ENCODE assay signal across 8 mouse cellular contexts in genomic region chr8:66860023-66860422, GRCm38 (mm10). TPM values are rescaled to one million over a fixed set of nuclear protein-coding genes. Genes with fewer than 3 reads are reported as not detected.
A peak's percentile ranks its signal among the peaks of the same experiment; 100 is the strongest.
DNase-seq lines count a peak whose midpoint lies in the region; ATAC-seq and TF ChIP-seq lines count a peak whose summit lies in the region.

Gene Naf1, plus strand, starts transcription at chr8:66860217.

- peaks cover 14% of the 10 kb centered on the region for H3K4me1 ChIP-seq in embryonic facial prominence, embryonic 13.5 days
- H3K4me1 ChIP-seq in kidney, adult 2 months (ENCODE audit: control insufficient read depth, insufficient read depth, low read length): peaks cover 17% of the 10 kb centered on the region
- peaks cover 10% of the 10 kb centered on the region for H3K4me1 ChIP-seq in limb, embryonic 12.5 days (replicated peaks)
- H3K4me1 ChIP-seq in midbrain, embryonic 15.5 days: peaks cover 21% of the 10 kb centered on the region
- H3K4me1 ChIP-seq in spleen, adult 2 months (ENCODE audit: control insufficient read depth, insufficient read depth, insufficient read length): peaks cover 4% of the 10 kb centered on the region; the same call in 1 of the 2 replicates

- under 1% methylated on average over 37 of the region's 37 CpGs for WGBS in embryonic facial prominence, embryonic 13.5 days
- under 1% methylated on average over 37 of the region's 37 CpGs for WGBS in kidney, adult 2 months
- under 1% methylated on average over 37 of the region's 37 CpGs for WGBS in limb, embryonic 12.5 days
- WGBS in midbrain, embryonic 15.5 days: under 1% methylated on average over 37 of the region's 37 CpGs
- WGBS in spleen, adult 2 months: 1% methylated on average over 37 of the region's 37 CpGs

- TF ChIP-seq CTCF in kidney, adult 2 months (conservative IDR thresholded peaks at IDR 0.05; ENCODE audit: insufficient read depth, insufficient read length, low read depth, low read length): no peak
- no peak for TF ChIP-seq CTCF in spleen, adult 2 months (IDR thresholded peaks at IDR 0.05; ENCODE audit: extremely low read depth, insufficient read depth, insufficient read length, insufficient replicate concordance)

- no peaks in the 10 kb centered on the region for H3K27me3 ChIP-seq in embryonic facial prominence, embryonic 13.5 days
- no peaks in the 10 kb centered on the region for H3K27me3 ChIP-seq in kidney, adult 2 months (replicated peaks; ENCODE audit: control insufficient read depth, insufficient read depth, low read length)
- no peaks in the 10 kb centered on the region for H3K27me3 ChIP-seq in limb, embryonic 12.5 days
- no peaks in the 10 kb centered on the region for H3K27me3 ChIP-seq in midbrain, embryonic 15.5 days (replicated peaks)
- no peaks in the 10 kb centered on the region for H3K27me3 ChIP-seq in spleen, adult 2 months (ENCODE audit: control insufficient read depth, insufficient read depth, low read length)

- DNase-seq in 3134 (ENCODE audit: extremely low read depth, insufficient read length, low spot score): peak; percentile 91
- peak; percentile 95 for DNase-seq in adrenal gland, postnatal 36 days
- DNase-seq in heart, adult 18-20 months: peak; percentile 95 to 96
- peak; percentile 97 for DNase-seq in kidney, adult 2 months
- peak; percentile 80 to 89 for DNase-seq in spleen, adult 2 months (ENCODE audit: low read depth in 1 of 2, low spot score in 2 of 2)

- no peak for TF ChIP-seq POLR2A in kidney, adult 2 months (IDR thresholded peaks at IDR 0.05; ENCODE audit: low read depth, low read length)
- no peak for TF ChIP-seq POLR2A in spleen, adult 2 months (IDR thresholded peaks at IDR 0.05; ENCODE audit: low read depth, low read length)

- H3K36me3 ChIP-seq in embryonic facial prominence, embryonic 13.5 days: peaks cover 10% of the 10 kb centered on the region; the same call in 1 of the 2 replicates
- no peaks in the 10 kb centered on the region for H3K36me3 ChIP-seq in kidney, adult 2 months (ENCODE audit: control insufficient read depth, insufficient read depth, low read length)
- H3K36me3 ChIP-seq in limb, embryonic 12.5 days: 0 out of 2 replicates have a peak, but pooled peaks cover 6% of the 10 kb centered on the region
- H3K36me3 ChIP-seq in midbrain, embryonic 15.5 days (replicated peaks): no peaks in the 10 kb centered on the region
- H3K36me3 ChIP-seq in spleen, adult 2 months (ENCODE audit: control insufficient read depth, insufficient read depth, low read length): no peaks in the 10 kb centered on the region

- H3K4me2 ChIP-seq in embryonic facial prominence, embryonic 13.5 days: peak within 1 kb of the TSS; percentile 83
- H3K4me2 ChIP-seq in limb, embryonic 12.5 days: peak within 1 kb of the TSS; percentile 75
- H3K4me2 ChIP-seq in midbrain, embryonic 15.5 days: peak within 1 kb of the TSS; percentile 90

- H3K4me3 ChIP-seq in embryonic facial prominence, embryonic 13.5 days: peak within 1 kb of the TSS; percentile 82
- H3K4me3 ChIP-seq in kidney, adult 2 months (ENCODE audit: insufficient read depth, low read depth, low read length): peak within 1 kb of the TSS; percentile 85
- H3K4me3 ChIP-seq in limb, embryonic 12.5 days (replicated peaks): peak within 1 kb of the TSS; percentile 81
- H3K4me3 ChIP-seq in midbrain, embryonic 15.5 days: peak within 1 kb of the TSS; percentile 70
- H3K4me3 ChIP-seq in spleen, adult 2 months (ENCODE audit: extremely low read depth, insufficient read depth, insufficient read length): peak within 1 kb of the TSS; percentile 91

- no peaks in the 10 kb centered on the region for H3K9me3 ChIP-seq in embryonic facial prominence, embryonic 13.5 days
- no peaks in the 10 kb centered on the region for H3K9me3 ChIP-seq in limb, embryonic 12.5 days
- H3K9me3 ChIP-seq in midbrain, embryonic 15.5 days: no peaks in the 10 kb centered on the region

- H3K27ac ChIP-seq in embryonic facial prominence, embryonic 13.5 days: peak within 1 kb of the TSS; percentile 79
- H3K27ac ChIP-seq in kidney, adult 2 months (ENCODE audit: insufficient read depth, low read depth, low read length): peak within 1 kb of the TSS; percentile 5; the same call in 1 of the 2 replicates
- H3K27ac ChIP-seq in limb, embryonic 12.5 days: peak within 1 kb of the TSS; percentile 80; the same call in 1 of the 2 replicates
- H3K27ac ChIP-seq in midbrain, embryonic 15.5 days: peak within 1 kb of the TSS; percentile 77
- peak within 1 kb of the TSS; percentile 18; the same call in 1 of the 2 replicates for H3K27ac ChIP-seq in spleen, adult 2 months (ENCODE audit: insufficient read depth, low read length)

- H3K9ac ChIP-seq in embryonic facial prominence, embryonic 13.5 days: peak within 1 kb of the TSS; percentile 87
- H3K9ac ChIP-seq in limb, embryonic 12.5 days (replicated peaks): peak within 1 kb of the TSS; percentile 86
- H3K9ac ChIP-seq in midbrain, embryonic 15.5 days: peak within 1 kb of the TSS; percentile 68

- ATAC-seq in embryonic facial prominence, embryonic 13.5 days (ENCODE audit: insufficient number of reproducible peaks, insufficient read depth, low FRiP score, low TSS enrichment, low read depth): peak; percentile 91
- peak; percentile 96 for ATAC-seq in limb, embryonic 12.5 days (ENCODE audit: insufficient number of reproducible peaks, insufficient read depth, low FRiP score, low TSS enrichment, low read depth)
- ATAC-seq in midbrain, embryonic 15.5 days (replicated peaks): peak; percentile 99

RNA-seq across cellular contexts. Expression of gene Naf1, which starts in this region (rescaled TPM):
- 10 to 100 TPM; 15.8 to 18.8 TPM for total RNA-seq in adrenal gland, postnatal 36 days (2021)
- polyA plus RNA-seq in embryonic facial prominence, embryonic 13.5 days (2015; fragmentation: Nextera tagmentation; extraction: Ambion mirVana): 4.0 and 4.3 TPM in 2 replicates
- 1 to 10 TPM; 5.0 to 6.3 TPM for total RNA-seq in heart, adult 18-20 months (2021)
- 4.9 TPM in 2 replicates for polyA plus RNA-seq in kidney, adult 2 months (2012; rRNA removed)
- polyA plus RNA-seq in limb, embryonic 12.5 days (2016; fragmentation: Nextera tagmentation; extraction: Ambion mirVana): 3.5 and 3.7 TPM in 2 replicates
- polyA plus RNA-seq in midbrain, embryonic 15.5 days (2015; fragmentation: Nextera tagmentation; extraction: Ambion mirVana): 1.7 and 2.1 TPM in 2 replicates
- 2.5 and 3.8 TPM in 2 replicates for polyA plus RNA-seq in spleen, adult 2 months (2012; rRNA removed)

Comparison
In these comparisons a context has a peak if more than half of its experiments do, and no peak if none do; other contexts are left out.
1. Peak in every context shown above with its lines: DNase-seq, ATAC-seq, H3K4me3 ChIP-seq and H3K27ac ChIP-seq.
2. H3K27ac ChIP-seq: peak in every context shown above with its lines; median percentile 80 in limb, embryonic 12.5 days; 79 in embryonic facial prominence, embryonic 13.5 days; 77 in midbrain, embryonic 15.5 days; 18 in spleen, adult 2 months; 5 in kidney, adult 2 months.